Mouse (Mus musculus) cortical plate, adult 2 months (tissue): ENCODE data around the gene Lmntd1.

Experiments
- CTCF ChIP-seq: fragments of 200-500 bp; IDR thresholded peaks from 2 replicates; pipeline ENCODE4 v1.5.1; 2011; ENCODE audit warnings: mild to moderate bottlenecking, control low read depth, low read length; ENCODE audit not compliant: insufficient read depth; ENCODE audit errors: extremely low read depth
- POLR2A ChIP-seq: fragments of 200-500 bp; IDR thresholded peaks from 2 replicates; pipeline ENCODE4 v1.6.1; 2011; ENCODE audit warnings: mild to moderate bottlenecking, low read length, control low read depth; ENCODE audit not compliant: insufficient read depth; ENCODE audit errors: extremely low read depth

DNA sequence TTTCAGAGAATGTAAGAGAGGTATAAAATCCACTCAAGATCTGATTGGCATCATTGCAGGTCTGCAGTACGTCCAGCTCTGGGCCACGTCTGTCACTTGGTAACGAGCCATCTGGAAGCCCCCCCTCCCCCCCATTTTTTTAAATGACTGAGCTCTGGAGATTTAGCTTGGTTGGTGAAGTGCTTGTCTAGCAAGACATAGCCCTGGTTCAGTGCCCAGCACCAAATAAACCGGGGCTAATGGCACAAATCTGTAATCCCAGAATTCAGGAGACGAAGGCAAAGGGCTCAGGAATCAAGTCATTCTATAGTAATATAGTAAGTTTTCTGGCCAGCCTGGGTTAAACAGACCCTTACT, 130.8 kb downstream of the Lmntd1 start:
- no peak for TF ChIP-seq CTCF
- no peak for TF ChIP-seq POLR2A
